ENCODE assay signal across 16 mouse cellular contexts in the genomic region with DNA sequence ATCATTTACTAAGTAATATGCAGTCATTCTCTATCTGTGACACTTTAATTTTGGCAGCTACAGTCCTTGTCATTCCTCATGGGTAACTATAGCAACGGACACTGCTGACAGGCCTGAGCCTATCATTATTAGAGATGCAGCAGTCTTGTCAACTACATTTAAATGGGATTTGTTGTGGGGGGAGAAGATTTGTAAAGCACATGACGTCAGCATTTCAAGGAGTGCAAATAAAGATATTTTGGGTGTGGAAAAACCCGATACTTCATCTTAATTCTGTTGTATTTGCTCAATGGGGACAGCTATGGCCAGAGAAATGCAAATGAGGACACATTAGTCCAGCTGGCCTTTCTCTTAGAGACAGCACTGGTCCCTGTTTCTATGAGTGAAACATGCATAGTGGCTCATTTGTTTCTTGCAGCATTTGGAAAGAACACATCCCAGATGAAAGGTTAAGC. TPM values are rescaled to one million over a fixed set of nuclear protein-coding genes. Genes with fewer than 3 reads are reported as not detected.
DNase-seq lines count a peak whose midpoint lies in the region; ATAC-seq and TF ChIP-seq lines count a peak whose summit lies in the region.
"Had no signal": no experiment of that assay in that cellular context is flagged by ENCODE, and none has a peak within 500 bp of the region (broad histone marks: within the 10 kb centered on the region; RNA-seq: fewer than 3 reads in every experiment).

No protein-coding gene starts in this region.

- peaks cover 9% of the 10 kb centered on the region for H3K4me1 ChIP-seq in forebrain, embryonic 12.5 days
- H3K4me1 ChIP-seq in forebrain, postnatal 0 days (ENCODE audit: insufficient read depth): 0 out of 2 replicates have a peak, but pooled peaks cover 4% of the 10 kb centered on the region
- H3K4me1 ChIP-seq in midbrain, embryonic 16.5 days (ENCODE audit: control insufficient read depth, insufficient read depth, low read length): peaks cover 10% of the 10 kb centered on the region
- H3K4me1 ChIP-seq: embryonic facial prominence, embryonic 13.5 days; kidney, embryonic 15.5 days had no signal

- H3K27me3 ChIP-seq in forebrain, embryonic 12.5 days: no peaks in the 10 kb centered on the region
- H3K27me3 ChIP-seq in forebrain, postnatal 0 days (ENCODE audit: insufficient read depth, low read length): no peaks in the 10 kb centered on the region
- no peaks in the 10 kb centered on the region for H3K27me3 ChIP-seq in midbrain, embryonic 16.5 days (ENCODE audit: control insufficient read depth, insufficient read depth, low read depth, low read length)
- H3K27me3 ChIP-seq: embryonic facial prominence, embryonic 13.5 days; kidney, embryonic 15.5 days had no signal

- H3K36me3 ChIP-seq in forebrain, embryonic 12.5 days (replicated peaks): no peaks in the 10 kb centered on the region
- no peaks in the 10 kb centered on the region for H3K36me3 ChIP-seq in forebrain, postnatal 0 days (ENCODE audit: insufficient read depth)
- no peaks in the 10 kb centered on the region for H3K36me3 ChIP-seq in midbrain, embryonic 16.5 days (ENCODE audit: control insufficient read depth, insufficient read depth, low read length)
- H3K36me3 ChIP-seq: embryonic facial prominence, embryonic 13.5 days; kidney, embryonic 15.5 days had no signal

- H3K4me2 ChIP-seq in forebrain, embryonic 12.5 days: no peak overlapping the region
- H3K4me2 ChIP-seq in forebrain, postnatal 0 days (ENCODE audit: low read depth): no peak overlapping the region
- H3K4me2 ChIP-seq in midbrain, embryonic 16.5 days (ENCODE audit: low read length): no peak overlapping the region
- H3K4me2 ChIP-seq: embryonic facial prominence, embryonic 13.5 days; heart, embryonic 11.5 days; kidney, embryonic 15.5 days had no signal

- no peak overlapping the region for H3K9ac ChIP-seq in forebrain, embryonic 12.5 days
- H3K9ac ChIP-seq in forebrain, postnatal 0 days: no peak overlapping the region
- no peak overlapping the region for H3K9ac ChIP-seq in midbrain, embryonic 16.5 days (ENCODE audit: low read depth, low read length)
- H3K9ac ChIP-seq: embryonic facial prominence, embryonic 13.5 days; kidney, embryonic 15.5 days had no signal

- WGBS in forebrain, embryonic 12.5 days: 36% methylated on average over 3 of the region's 3 CpGs
- WGBS in forebrain, postnatal 0 days: 14% methylated on average over 3 of the region's 3 CpGs
- 12% methylated on average over 3 of the region's 3 CpGs for WGBS in midbrain, embryonic 16.5 days

- DNase-seq in layer of hippocampus, postnatal 14 days (ENCODE audit: low spot score in 2 of 2): peak; percentile 42 to 66
- no peak for DNase-seq in layer of hippocampus, adult 11-12 months (ENCODE audit: low spot score)
- DNase-seq in forebrain, postnatal 0 days: peak; percentile 64
- DNase-seq in adrenal gland, adult 18-20 months (ENCODE audit: low spot score in 2 of 2): no peak
- no peak for DNase-seq in spleen, postnatal 36 days (ENCODE audit: low spot score in 2 of 2)
- DNase-seq: adrenal gland, postnatal 25 days; cerebellum, adult 18-20 months; gastrocnemius, adult 2 months; liver had no signal

- no peak overlapping the region for H3K4me3 ChIP-seq in forebrain, embryonic 12.5 days (replicated peaks)
- H3K4me3 ChIP-seq in forebrain, postnatal 0 days (ENCODE audit: low read depth, low read length): no peak overlapping the region
- H3K4me3 ChIP-seq in midbrain, embryonic 16.5 days (ENCODE audit: low read depth, low read length): no peak overlapping the region
- H3K4me3 ChIP-seq: embryonic facial prominence, embryonic 13.5 days; gastrocnemius, adult 2 months; kidney, embryonic 15.5 days; left cerebral cortex, adult 2 months had no signal

- 0 out of 2 replicates have a peak overlapping the region, but pooled peaks have one; percentile 10 for H3K27ac ChIP-seq in forebrain, embryonic 12.5 days
- no peak overlapping the region for H3K27ac ChIP-seq in forebrain, postnatal 0 days (ENCODE audit: low read depth, low read length)
- H3K27ac ChIP-seq in midbrain, embryonic 16.5 days (ENCODE audit: low read length): peak overlapping the region; percentile 64
- H3K27ac ChIP-seq: embryonic facial prominence, embryonic 13.5 days; gastrocnemius, adult 2 months; kidney, embryonic 15.5 days; left cerebral cortex, adult 2 months had no signal

- peak; percentile 94 for ATAC-seq in forebrain, embryonic 12.5 days (ENCODE audit: low FRiP score)
- ATAC-seq in forebrain, postnatal 0 days: peak; percentile 99
- ATAC-seq in midbrain, embryonic 16.5 days: peak; percentile 95

- H3K9me3 ChIP-seq in forebrain, embryonic 12.5 days: no peaks in the 10 kb centered on the region
- no peaks in the 10 kb centered on the region for H3K9me3 ChIP-seq in forebrain, postnatal 0 days (ENCODE audit: low read length)
- H3K9me3 ChIP-seq in midbrain, embryonic 16.5 days (replicated peaks; ENCODE audit: control insufficient read depth, low read length, poor library complexity, severe bottlenecking): no peaks in the 10 kb centered on the region
- H3K9me3 ChIP-seq: embryonic facial prominence, embryonic 13.5 days; kidney, embryonic 15.5 days had no signal

- no peak for TF ChIP-seq CTCF in forebrain, postnatal 0 days (IDR thresholded peaks at IDR 0.05; ENCODE audit: low read depth)

RNA-seq across cellular contexts. Expression of a gene that starts 55.5 kb away (rescaled TPM):
- 1 to 10 TPM in 1 of 2 experiments, under 1 TPM in 1; 0.88 to 1.4 TPM for total RNA-seq in layer of hippocampus, postnatal 14 days (2021)
- polyA plus RNA-seq in forebrain, embryonic 12.5 days (2016; fragmentation: Nextera tagmentation; extraction: Ambion mirVana): 1.0 and 1.2 TPM in 2 replicates
- total RNA-seq in forebrain, postnatal 0 days (2014; rRNA removed): 0.77 and 2.0 TPM in 2 replicates
- polyA plus RNA-seq in forebrain, postnatal 0 days (2015; fragmentation: Nextera tagmentation; extraction: Ambion mirVana): 1.9 and 3.0 TPM in 2 replicates
- 1.2 and 1.5 TPM in 2 replicates for polyA plus RNA-seq in midbrain, embryonic 16.5 days (2015; fragmentation: Nextera tagmentation; extraction: Ambion mirVana)
- total RNA-seq in adrenal gland, adult 18-20 months (2021): 1 to 10 TPM; 5.0 to 5.4 TPM
- total RNA-seq: megakaryocyte progenitor cell, adult 5-6 weeks had no signal

Comparison
In these comparisons a context has a peak if more than half of its experiments do, and no peak if none do; other contexts are left out.
1. DNase-seq: peak in layer of hippocampus, postnatal 14 days (2 of 2) and forebrain, postnatal 0 days (single experiment); none in layer of hippocampus, adult 11-12 months (single experiment), adrenal gland, adult 18-20 months (0 of 2) and spleen, postnatal 36 days (0 of 2).
2. Peak in every context shown above with its lines, with median percentiles within 50 percentile points of each other: ATAC-seq.